Mouse (Mus musculus) testis, postnatal 10 days (tissue): ENCODE results near the gene Lrch1.

Experiments
- DNase-seq: peaks from one replicate; pipeline ENCODE4 v3.0.0; 2021; ENCODE audit warnings: low spot score

Gene Lrch1

GRCm38 (mm10) chr14:74947376-74948013, at the start of gene Lrch1:
Lrch1 (minus strand) TSS chr14:74947876.
- DNase-seq = peak; percentile 89

GRCm38 (mm10) chr14:74997041-74997440, 49.4 kb upstream of the Lrch1 start:
- no peak for DNase-seq

GRCm38 (mm10) chr14:74996556-74996955, 48.9 kb upstream of the Lrch1 start:
- DNase-seq = no peak

GRCm38 (mm10) chr14:74990504-74990903, 42.8 kb upstream of the Lrch1 start:
- DNase-seq = no peak

GRCm38 (mm10) chr14:74989909-74990308, 42.2 kb upstream of the Lrch1 start:
- no peak for DNase-seq

GRCm38 (mm10) chr14:74989322-74989721, 41.6 kb upstream of the Lrch1 start:
- DNase-seq = no peak

GRCm38 (mm10) chr14:74986527-74986926, 38.9 kb upstream of the Lrch1 start:
- DNase-seq = no peak

GRCm38 (mm10) chr14:74985658-74986057, 38.0 kb upstream of the Lrch1 start:
- DNase-seq = no peak

GRCm38 (mm10) chr14:74984817-74985391, 37.2 kb upstream of the Lrch1 start:
- DNase-seq = no peak

GRCm38 (mm10) chr14:74983079-74983478, 35.4 kb upstream of the Lrch1 start:
- DNase-seq = no peak

- DNase-seq = no peak
These were observed 33.3 kb upstream of the Lrch1 start for GRCm38 (mm10) chr14:74981016-74981415.

- no peak for DNase-seq
These were observed 29.3 kb upstream of the Lrch1 start for GRCm38 (mm10) chr14:74976972-74977371.

- no peak for DNase-seq
These were observed 26.5 kb upstream of the Lrch1 start for GRCm38 (mm10) chr14:74974136-74974651.

GRCm38 (mm10) chr14:74972687-74973086, 25.0 kb upstream of the Lrch1 start:
- DNase-seq = no peak

GRCm38 (mm10) chr14:74972216-74972615, 24.5 kb upstream of the Lrch1 start:
- no peak for DNase-seq

GRCm38 (mm10) chr14:74963402-74963764, 15.7 kb upstream of the Lrch1 start:
- DNase-seq = no peak

- DNase-seq = no peak
These were observed 15.2 kb upstream of the Lrch1 start for GRCm38 (mm10) chr14:74962713-74963401.

- no peak for DNase-seq
These were observed 12.9 kb upstream of the Lrch1 start for GRCm38 (mm10) chr14:74960568-74960967.

GRCm38 (mm10) chr14:74956702-74957101, 9.0 kb upstream of the Lrch1 start:
- DNase-seq = no peak

GRCm38 (mm10) chr14:74956234-74956633, 8.6 kb upstream of the Lrch1 start:
- no peak for DNase-seq

- DNase-seq = peak; percentile 82
These were observed 957 bp upstream of the Lrch1 start for GRCm38 (mm10) chr14:74948426-74949240.

- peak; percentile 54 for DNase-seq
These were observed 329 bp upstream of the Lrch1 start for GRCm38 (mm10) chr14:74948014-74948396.
